Mouse (Mus musculus) intestine, embryonic 15.5 days (tissue): Measurements from ENCODE around the gene Kpna4. TPM values are rescaled to one million over a fixed set of nuclear protein-coding genes. Genes with fewer than 3 reads are reported as not detected.

ENCODE experiments used
- ATAC-seq: fragments of 200-750 bp; cut with Nextera tagmentation; 2 replicates; pipeline ENCODE4 v1.8.0; 2017; ENCODE audit warnings: moderate TSS enrichment, moderate library complexity
- H3K27ac ChIP-seq: fragments of 300-500 bp; sonication (generic); 2 replicates; pipeline ENCODE4 v1.5.1; 2015; ENCODE audit warnings: mild to moderate bottlenecking, inconsistent platforms
- H3K27me3 ChIP-seq: fragments of 300-500 bp; sonication (generic); replicated peaks from 2 replicates; pipeline ENCODE4 v1.6.1; 2015; ENCODE audit warnings: inconsistent platforms
- H3K36me3 ChIP-seq: fragments of 300-500 bp; sonication (generic); 2 replicates; pipeline ENCODE4 v1.6.1; 2015; ENCODE audit warnings: inconsistent platforms
- H3K4me1 ChIP-seq: fragments of 300-500 bp; sonication (generic); replicated peaks from 2 replicates; pipeline ENCODE4 v1.6.1; 2015; ENCODE audit warnings: inconsistent platforms
- H3K4me2 ChIP-seq: fragments of 300-500 bp; sonication (generic); replicated peaks from 2 replicates; pipeline ENCODE4 v1.6.1; 2015; ENCODE audit warnings: mild to moderate bottlenecking, inconsistent platforms
- H3K4me3 ChIP-seq: fragments of 300-500 bp; sonication (generic); replicated peaks from 2 replicates; pipeline ENCODE4 v1.5.1; 2015; ENCODE audit warnings: inconsistent platforms
- H3K9ac ChIP-seq: fragments of 300-500 bp; sonication (generic); 2 replicates; pipeline ENCODE4 v1.6.1; 2015; ENCODE audit warnings: inconsistent platforms
- H3K9me3 ChIP-seq: fragments of 300-500 bp; sonication (generic); 2 replicates; pipeline ENCODE4 v1.6.1; 2016; ENCODE audit warnings: inconsistent platforms
- WGBS: fragments of 180-500 bp; shearing (Covaris S2); methylation state at CpG from one replicate; pipeline ENCODE4 v1.1.7; 2015; 5-methylcytosine and 5-hydroxymethylcytosine counted together
- polyA plus RNA-seq: library from polyadenylated mRNA; unstranded; fragments of >200 nt; fragmentation: Nextera tagmentation; extraction: Ambion mirVana; gene quantifications from 2 replicates; pipeline ENCODE4 v1.2.1, GENCODE M21; 2015

Gene Kpna4
- 26.7 and 29.5 TPM in 2 replicates for polyA plus RNA-seq

DNA sequence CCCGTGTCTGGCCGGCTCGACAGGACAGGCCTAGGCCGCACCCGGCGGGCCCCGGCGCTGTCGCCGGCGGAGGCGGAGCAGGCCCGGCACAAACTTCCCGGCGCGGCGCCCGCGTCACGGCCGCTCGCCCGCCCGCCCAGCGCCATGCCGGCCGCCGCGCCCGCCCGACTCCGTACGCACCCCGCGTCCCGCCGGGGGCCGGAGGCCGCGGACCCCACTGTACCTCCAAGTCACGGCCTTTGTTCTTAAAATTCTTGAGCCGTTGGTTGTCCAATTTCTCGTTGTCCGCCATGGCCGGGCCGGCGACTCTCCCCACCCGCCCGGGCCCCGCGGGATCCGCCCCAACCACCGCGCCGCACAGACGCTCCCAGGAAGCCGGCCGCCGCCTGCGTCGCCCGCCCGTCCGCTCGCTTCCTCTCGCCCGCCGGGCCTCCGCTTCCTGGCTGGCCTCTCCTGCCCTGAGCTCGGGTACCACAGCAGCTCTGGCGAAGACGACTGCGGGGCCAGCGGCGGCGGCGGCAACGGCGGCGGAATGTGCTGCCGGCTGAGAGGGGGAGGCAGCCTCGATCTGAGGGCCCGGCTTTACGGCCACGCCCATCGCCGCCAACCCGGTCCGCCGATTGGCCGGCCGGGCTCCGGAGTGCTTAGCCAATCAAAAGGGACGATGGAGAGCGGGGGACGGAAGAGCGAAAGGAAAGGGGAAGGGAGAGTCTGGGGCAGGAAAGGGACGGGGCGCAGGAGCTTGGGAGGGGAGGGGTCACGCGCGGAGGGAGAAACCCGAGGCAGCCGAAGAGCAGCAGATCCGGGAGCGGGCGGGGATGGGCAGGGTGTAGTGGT is at the start of gene Kpna4:
TSS of gene Kpna4 (minus strand) at position 605 of the 837 bp plus-strand sequence.
- Histone ChIP-seq H3K27me3 (no peaks in the 10 kb centered on the region), H3K4me1 (0 out of 2 replicates have a peak, but pooled peaks cover 2% of the 10 kb centered on the region), H3K4me2 (peak within 1 kb of the TSS; percentile 80), H3K27ac (peak within 1 kb of the TSS; percentile 97), H3K9me3 (no peaks in the 10 kb centered on the region), H3K4me3 (peak within 1 kb of the TSS; percentile 72), H3K36me3 (no peaks in the 10 kb centered on the region), H3K9ac (peak within 1 kb of the TSS; percentile 72)
- ATAC-seq, result peak; percentile 98
- WGBS, result under 1% methylated on average over 103 of the region's 107 CpGs

- ATAC-seq, result no peak
- no peak overlapping the region for H3K4me3 ChIP-seq
- H3K27ac ChIP-seq, result no peak overlapping the region
- no peaks in the 10 kb centered on the region for H3K9me3 ChIP-seq
- no peak overlapping the region for H3K4me2 ChIP-seq
- H3K36me3 ChIP-seq, result no peaks in the 10 kb centered on the region
- no peak overlapping the region for H3K9ac ChIP-seq
- no peaks in the 10 kb centered on the region for H3K27me3 ChIP-seq
- WGBS, result 22% methylated on average over 1 of the region's 1 CpGs
- H3K4me1 ChIP-seq, result no peaks in the 10 kb centered on the region
Measured at GRCm38 (mm10) chr3:69175229-69175628, 48.3 kb upstream of the Kpna4 start.

DNA sequence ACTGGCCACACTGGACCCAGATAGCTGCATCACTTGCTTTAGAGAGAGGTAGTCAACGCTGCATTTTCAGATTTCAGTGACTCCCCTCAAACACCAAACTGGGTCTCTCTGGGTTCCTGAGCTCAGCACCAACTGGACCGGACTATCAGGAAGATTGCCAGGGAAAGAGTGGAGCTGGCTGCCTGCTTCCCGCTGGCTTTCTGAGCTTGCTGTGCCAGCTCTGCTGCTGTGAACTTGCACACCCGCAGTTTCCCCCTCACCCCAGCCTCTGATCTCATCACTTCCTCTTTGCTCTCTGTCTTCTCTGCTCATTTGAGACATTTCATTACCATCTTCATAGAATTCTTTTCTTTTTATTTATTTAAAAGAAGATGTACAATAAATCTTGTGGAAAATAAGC is 44.2 kb upstream of the Kpna4 start:
- Histone ChIP-seq H3K27me3 (no peaks in the 10 kb centered on the region), H3K9me3 (no peaks in the 10 kb centered on the region), H3K27ac (no peak overlapping the region), H3K36me3 (no peaks in the 10 kb centered on the region), H3K9ac (no peak overlapping the region), H3K4me2 (no peak overlapping the region), H3K4me1 (no peaks in the 10 kb centered on the region), H3K4me3 (no peak overlapping the region)
- no peak for ATAC-seq
- WGBS, result 58% methylated on average over 4 of the region's 4 CpGs

DNA sequence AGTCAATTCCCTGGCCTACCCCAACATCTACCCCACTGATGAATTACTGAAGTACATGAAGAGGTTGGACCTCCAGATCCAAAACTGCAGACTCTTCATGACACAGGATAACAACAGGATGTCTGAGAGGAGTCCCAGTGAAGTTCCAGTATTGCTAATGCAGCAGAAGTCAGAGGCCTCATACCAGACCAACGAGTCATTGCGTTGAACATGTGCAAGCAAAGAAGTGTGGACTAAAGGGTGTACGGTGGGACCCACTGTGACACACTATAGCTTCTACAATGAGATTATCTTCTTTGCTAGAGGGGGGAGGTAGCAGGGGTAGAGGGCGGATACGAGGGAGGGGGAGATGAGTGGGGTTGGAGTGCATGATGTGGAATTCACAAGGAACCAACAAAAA is 42.9 kb upstream of the Kpna4 start:
- H3K4me1 ChIP-seq, result no peaks in the 10 kb centered on the region

GRCm38 (mm10) chr3:69168724-69169123 is 41.8 kb upstream of the Kpna4 start:
- 88% methylated on average over 9 of the region's 9 CpGs for WGBS
- H3K9ac ChIP-seq, result no peak overlapping the region
- no peak for ATAC-seq
- H3K27ac ChIP-seq, result no peak overlapping the region
- no peak overlapping the region for H3K4me2 ChIP-seq
- no peaks in the 10 kb centered on the region for H3K4me1 ChIP-seq
- no peaks in the 10 kb centered on the region for H3K27me3 ChIP-seq
- H3K9me3 ChIP-seq, result no peaks in the 10 kb centered on the region
- H3K36me3 ChIP-seq, result no peaks in the 10 kb centered on the region
- no peak overlapping the region for H3K4me3 ChIP-seq

More for the DNA sequence above, 42.9 kb upstream of the Kpna4 start:
- no peak overlapping the region for H3K4me3 ChIP-seq
- ATAC-seq, result no peak
- H3K9me3 ChIP-seq, result no peaks in the 10 kb centered on the region
- H3K4me2 ChIP-seq, result no peak overlapping the region
- no peaks in the 10 kb centered on the region for H3K36me3 ChIP-seq
- H3K27ac ChIP-seq, result no peak overlapping the region
- no peak overlapping the region for H3K9ac ChIP-seq
- WGBS, result 77% methylated on average over 5 of the region's 5 CpGs
- no peaks in the 10 kb centered on the region for H3K27me3 ChIP-seq

- Histone ChIP-seq H3K36me3 (no peaks in the 10 kb centered on the region), H3K4me2 (no peak overlapping the region), H3K27ac (no peak overlapping the region), H3K9ac (no peak overlapping the region), H3K4me1 (no peaks in the 10 kb centered on the region), H3K9me3 (no peaks in the 10 kb centered on the region), H3K27me3 (no peaks in the 10 kb centered on the region), H3K4me3 (no peak overlapping the region)
- ATAC-seq, result no peak
- WGBS, result 66% methylated on average over 6 of the region's 6 CpGs
Measured at GRCm38 (mm10) chr3:69163057-69163456, 36.1 kb upstream of the Kpna4 start.

- ATAC-seq, result no peak
- H3K36me3 ChIP-seq, result no peaks in the 10 kb centered on the region
- WGBS, result 61% methylated on average over 1 of the region's 1 CpGs
- no peaks in the 10 kb centered on the region for H3K4me1 ChIP-seq
- no peaks in the 10 kb centered on the region for H3K9me3 ChIP-seq
- H3K9ac ChIP-seq, result no peak overlapping the region
- no peaks in the 10 kb centered on the region for H3K27me3 ChIP-seq
- H3K27ac ChIP-seq, result no peak overlapping the region
- H3K4me3 ChIP-seq, result no peak overlapping the region
- H3K4me2 ChIP-seq, result no peak overlapping the region
Measured at GRCm38 (mm10) chr3:69160429-69160828, 33.5 kb upstream of the Kpna4 start.

DNA sequence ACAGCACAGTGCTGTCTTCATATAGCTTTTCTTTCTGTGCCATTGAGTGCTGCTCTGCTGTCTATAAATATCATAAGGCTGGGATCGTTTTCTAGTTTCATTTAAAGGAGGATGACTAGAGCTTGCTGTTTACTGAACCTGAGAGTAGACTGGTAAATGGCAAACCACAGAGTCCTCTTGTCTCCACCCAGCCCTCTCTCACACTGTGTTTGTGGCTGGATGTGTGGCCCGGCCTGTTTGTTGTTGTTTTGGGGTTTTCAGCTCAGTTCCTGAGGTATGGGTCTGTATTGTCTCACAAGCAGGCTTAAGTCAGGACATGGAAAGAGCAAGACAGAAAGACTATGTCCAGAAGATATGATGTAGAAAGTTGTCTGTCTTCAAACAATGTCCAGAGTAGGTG is 32.6 kb upstream of the Kpna4 start:
- Histone ChIP-seq H3K4me2 (no peak overlapping the region), H3K4me3 (no peak overlapping the region), H3K27me3 (no peaks in the 10 kb centered on the region), H3K36me3 (no peaks in the 10 kb centered on the region), H3K4me1 (no peaks in the 10 kb centered on the region), H3K9me3 (no peaks in the 10 kb centered on the region), H3K27ac (no peak overlapping the region), H3K9ac (no peak overlapping the region)
- ATAC-seq, result no peak
- 65% methylated on average over 2 of the region's 2 CpGs for WGBS

- H3K4me1 ChIP-seq, result no peaks in the 10 kb centered on the region
- ATAC-seq, result no peak
- no peak overlapping the region for H3K9ac ChIP-seq
- no peak overlapping the region for H3K27ac ChIP-seq
- H3K36me3 ChIP-seq, result no peaks in the 10 kb centered on the region
- WGBS, result 76% methylated on average over 5 of the region's 5 CpGs
- H3K4me3 ChIP-seq, result no peak overlapping the region
- no peaks in the 10 kb centered on the region for H3K27me3 ChIP-seq
- H3K4me2 ChIP-seq, result no peak overlapping the region
- no peaks in the 10 kb centered on the region for H3K9me3 ChIP-seq
Measured at GRCm38 (mm10) chr3:69157886-69158285, 31.0 kb upstream of the Kpna4 start.

DNA sequence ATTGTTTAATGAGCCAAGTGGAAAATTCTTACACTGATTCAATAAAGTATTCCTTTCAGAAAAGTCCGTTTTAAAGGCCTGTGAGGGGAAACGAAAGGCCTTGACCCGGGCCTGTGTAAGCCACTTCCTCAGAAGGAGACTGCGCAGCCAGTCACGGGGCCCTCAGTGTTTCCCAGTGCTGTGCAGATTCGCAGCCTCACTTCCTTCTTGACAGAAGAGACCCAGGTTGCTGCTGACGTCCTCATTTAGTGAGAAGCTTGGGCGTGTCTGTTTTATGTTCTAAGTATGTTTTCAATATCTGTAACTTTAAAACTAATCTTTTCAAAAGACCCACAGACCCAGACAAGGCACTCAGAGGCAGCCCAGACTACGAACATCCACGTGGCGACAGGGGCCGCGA is 29.6 kb upstream of the Kpna4 start:
- Histone ChIP-seq H3K36me3 (no peaks in the 10 kb centered on the region), H3K9me3 (no peaks in the 10 kb centered on the region), H3K4me3 (no peak overlapping the region), H3K27me3 (no peaks in the 10 kb centered on the region), H3K4me1 (no peaks in the 10 kb centered on the region), H3K4me2 (no peak overlapping the region), H3K9ac (no peak overlapping the region), H3K27ac (no peak overlapping the region)
- no peak for ATAC-seq
- WGBS, result 75% methylated on average over 13 of the region's 13 CpGs

GRCm38 (mm10) chr3:69154691-69155090 is 27.8 kb upstream of the Kpna4 start:
- no peaks in the 10 kb centered on the region for H3K9me3 ChIP-seq
- 62% methylated on average over 2 of the region's 2 CpGs for WGBS
- H3K4me1 ChIP-seq, result no peaks in the 10 kb centered on the region
- H3K27ac ChIP-seq, result no peak overlapping the region
- no peak for ATAC-seq
- no peaks in the 10 kb centered on the region for H3K27me3 ChIP-seq
- H3K9ac ChIP-seq, result no peak overlapping the region
- H3K36me3 ChIP-seq, result no peaks in the 10 kb centered on the region
- H3K4me3 ChIP-seq, result no peak overlapping the region
- no peak overlapping the region for H3K4me2 ChIP-seq

DNA sequence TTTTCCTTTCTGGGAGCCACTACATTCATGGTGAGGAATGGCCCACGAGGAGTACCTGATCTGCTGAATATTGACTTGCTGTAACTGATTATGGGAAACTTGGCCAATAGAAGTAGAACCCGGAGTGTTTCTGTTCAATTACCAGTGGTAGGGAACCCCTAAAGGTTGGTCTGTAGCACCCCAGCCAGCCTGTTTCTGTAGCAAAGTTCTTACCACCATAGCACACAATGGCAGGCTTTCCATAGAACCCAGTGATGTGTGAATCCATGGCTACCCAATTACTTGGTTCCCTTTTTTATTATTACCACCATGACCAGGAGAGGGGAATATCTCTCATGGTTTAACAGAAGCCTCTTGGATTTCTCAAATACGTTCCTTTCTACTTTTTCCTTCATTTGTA is 24.0 kb upstream of the Kpna4 start:
- Histone ChIP-seq H3K27me3 (no peaks in the 10 kb centered on the region), H3K9ac (no peak overlapping the region), H3K4me3 (no peak overlapping the region), H3K4me1 (no peaks in the 10 kb centered on the region), H3K9me3 (no peaks in the 10 kb centered on the region), H3K36me3 (no peaks in the 10 kb centered on the region), H3K27ac (no peak overlapping the region), H3K4me2 (no peak overlapping the region)
- WGBS, result 90% methylated on average over 3 of the region's 3 CpGs
- ATAC-seq, result no peak

DNA sequence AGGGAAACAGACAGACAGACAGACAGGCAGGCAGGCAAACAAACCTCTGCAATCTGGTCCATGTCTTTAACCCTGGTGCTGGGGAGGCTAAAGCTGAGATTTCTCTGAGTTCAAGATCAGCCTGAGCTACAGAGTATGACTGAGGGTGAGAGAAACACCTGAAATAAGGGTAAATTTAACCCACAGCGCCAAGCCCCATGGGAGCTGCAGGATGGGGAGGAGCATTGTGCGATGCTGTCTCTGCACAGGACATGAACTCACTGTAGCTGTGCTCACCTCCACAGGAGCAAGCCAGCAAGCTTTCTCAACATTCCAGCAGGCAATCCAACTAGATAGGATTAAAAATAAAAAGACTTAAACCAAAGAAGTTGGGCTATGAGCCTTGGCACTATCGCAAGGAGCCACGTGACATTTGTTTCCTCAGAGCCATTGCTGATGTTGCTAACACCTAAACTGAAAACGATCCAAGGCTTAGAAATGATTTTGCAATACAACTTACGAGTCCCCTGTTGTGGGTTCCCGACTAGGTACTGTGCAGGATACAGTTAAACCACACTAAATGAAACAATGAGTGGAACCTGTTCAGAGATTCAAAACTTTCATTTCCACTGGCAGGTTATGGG is 15.6 kb upstream of the Kpna4 start:
- ATAC-seq, result no peak
- H3K9ac ChIP-seq, result no peak overlapping the region
- H3K27ac ChIP-seq, result no peak overlapping the region
- H3K4me2 ChIP-seq, result no peak overlapping the region
- H3K36me3 ChIP-seq, result no peaks in the 10 kb centered on the region
- H3K9me3 ChIP-seq, result no peaks in the 10 kb centered on the region
- no peaks in the 10 kb centered on the region for H3K4me1 ChIP-seq
- WGBS, result 89% methylated on average over 7 of the region's 7 CpGs
- no peaks in the 10 kb centered on the region for H3K27me3 ChIP-seq
- H3K4me3 ChIP-seq, result no peak overlapping the region
